Mouse (Mus musculus) embryo, embryonic 10 days (tissue): ENCODE measurements at regions not wholly inside any gene's neighbourhood (a gene's known extent, or its start where the extent isn't known, plus 50 kb on each side); places are given as distances from the start of the nearest gene placed in this dataset.
A peak's percentile ranks its signal among the peaks of the same experiment; 100 is the strongest.

Experiments used
- DNase-seq: peaks from one replicate; pipeline ENCODE4 v3.0.0-alpha.2; 2015; ENCODE audit warnings: low spot score

- DNase-seq: peak; percentile 89
Observed at GRCm38 (mm10) chr7:88544393-88544792, 114.3 kb downstream of the Rab38 start.

GRCm38 (mm10) chr7:88544976-88545654 is 115.0 kb downstream of the Rab38 start:
- DNase-seq: no peak

GRCm38 (mm10) chr7:88575073-88575472 is 145.0 kb downstream of the Rab38 start:
- no peak for DNase-seq

GRCm38 (mm10) chr7:88600781-88601180 is 170.7 kb downstream of the Rab38 start:
- DNase-seq: no peak
